Mouse (Mus musculus) brain, adult 2 months (tissue): Measurements from ENCODE around the gene Fgd6.

Source experiments
- DNase-seq: peaks from one replicate; pipeline ENCODE4 v3.0.0; 2011; ENCODE audit warnings: low read depth, low spot score

Fgd6 gene

DNA sequence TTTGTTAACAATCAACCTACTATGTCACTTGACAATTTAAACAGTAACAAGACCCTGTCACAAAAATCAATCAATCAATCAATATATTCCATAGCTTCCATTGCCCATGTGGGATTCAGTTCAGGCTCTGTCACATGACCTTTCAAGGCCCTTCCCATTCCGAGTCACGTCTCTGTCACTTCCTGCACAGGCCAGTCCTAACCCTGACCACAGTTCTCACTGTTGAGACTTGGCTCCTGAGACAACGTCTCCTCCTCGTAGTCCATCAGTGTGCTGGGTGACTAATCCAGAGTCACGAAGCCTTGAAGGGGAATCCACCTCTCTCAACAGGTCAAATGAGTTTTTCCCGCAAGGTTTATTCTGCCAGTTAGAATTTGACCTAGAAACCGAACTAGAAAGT is 138.9 kb downstream of the Fgd6 start:
- no peak for DNase-seq

- DNase-seq = no peak
Observed at GRCm38 (mm10) chr10:94183199-94183598, 147.4 kb downstream of the Fgd6 start.
